Mouse (Mus musculus) common myeloid progenitor, adult 5-6 weeks (primary cell): Measurements from ENCODE around the gene Calm1. TPM values are rescaled to one million over a fixed set of nuclear protein-coding genes. Genes with fewer than 3 reads are reported as not detected.
"Not testable (repeated sequence)": the region's sequence is repeated elsewhere in the genome, so short reads cannot be mapped to it uniquely, and the experiment has no call there.

Experiments used
- ATAC-seq: replicated peaks from 2 replicates; pipeline ENCODE4 v1.8.0; 2016; ENCODE audit warnings: low read depth, mild to moderate bottlenecking, moderate TSS enrichment, inconsistent platforms; ENCODE audit not compliant: poor library complexity, severe bottlenecking
- total RNA-seq: library from RNA; stranded (forward); fragments of 200-1000, 187-1606 nt; gene quantifications from 2 replicates; pipeline ENCODE4 v1.2.3, GENCODE M21; 2017

Calm1 gene
- total RNA-seq, 1 experiment from 2014 or later, result 609 TPM

DNA sequence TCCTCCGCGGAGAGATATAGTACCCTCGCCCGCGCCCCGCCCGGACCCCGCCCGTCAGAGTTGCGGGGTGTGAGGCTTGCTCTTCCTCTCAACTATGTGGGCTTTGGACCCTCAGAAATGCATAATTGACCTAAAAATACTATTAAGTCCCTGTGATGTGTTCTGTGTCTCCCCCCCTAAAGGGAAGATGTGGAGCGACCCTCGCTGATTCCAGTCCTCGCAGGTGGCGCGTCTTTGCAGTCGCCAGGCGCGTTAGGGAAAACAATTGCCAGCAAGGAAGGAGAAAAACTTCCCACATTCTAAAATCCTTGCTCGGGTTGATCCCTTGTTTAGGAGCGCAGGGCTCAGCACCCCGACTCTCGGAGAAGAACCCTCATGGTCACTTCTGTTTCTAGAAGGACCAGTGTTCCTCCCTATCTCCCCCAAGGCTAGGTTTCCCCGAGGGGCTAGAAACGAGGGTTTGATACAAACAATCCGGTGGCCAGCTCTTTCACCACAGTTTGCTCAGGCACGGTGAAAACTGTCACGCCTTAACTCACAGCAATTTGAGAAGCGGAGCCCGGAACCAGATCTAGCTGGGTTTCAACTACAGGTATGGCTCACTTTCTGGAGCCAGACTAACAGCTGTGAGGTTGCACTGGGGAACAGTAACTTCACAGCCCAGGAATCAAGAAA lies 11.3 kb upstream of the Calm1 start:
- no peak for ATAC-seq

DNA sequence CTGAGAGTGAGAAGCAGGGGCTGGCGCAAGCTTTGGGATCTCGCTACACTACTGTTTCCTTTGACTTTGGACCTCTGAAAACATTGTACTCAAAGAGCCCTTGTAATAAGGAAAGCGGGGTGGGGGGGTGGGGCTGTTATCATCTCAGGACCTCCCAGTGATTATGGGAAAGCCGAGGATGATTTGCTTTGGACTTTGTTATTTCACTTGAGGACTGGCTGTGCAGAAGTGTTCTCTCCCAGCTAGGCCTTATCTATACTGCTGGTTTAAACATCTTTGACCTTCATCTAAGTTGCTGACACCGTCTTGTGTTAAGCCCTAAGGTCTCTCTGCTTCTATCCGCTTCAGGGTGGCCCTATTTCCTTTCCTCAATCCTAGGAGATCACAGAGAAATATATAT lies 8.4 kb upstream of the Calm1 start:
- ATAC-seq, result no peak

DNA sequence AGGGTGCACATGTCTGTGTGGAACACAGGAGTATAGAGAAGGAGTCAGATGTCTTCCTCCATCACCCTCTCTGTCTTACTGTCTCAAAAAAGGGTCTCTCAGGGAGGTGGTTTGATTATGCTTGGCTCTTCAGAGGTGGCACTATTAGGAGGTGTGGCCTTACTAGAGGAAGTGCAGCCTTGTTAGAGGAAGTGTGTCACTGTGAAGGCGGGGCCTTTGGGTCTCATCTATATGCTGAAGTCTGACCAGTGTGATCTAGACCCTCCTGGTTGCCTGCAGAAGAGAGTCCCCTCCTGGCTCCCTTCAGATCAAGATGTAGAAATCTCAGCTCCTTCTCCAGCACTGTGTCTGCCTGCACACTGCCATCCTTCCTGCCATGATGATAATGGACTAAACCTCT lies 5.1 kb upstream of the Calm1 start:
- ATAC-seq, result peak; percentile 61

- no peak for ATAC-seq
Measured at GRCm38 (mm10) chr12:100196786-100197185, 2.4 kb upstream of the Calm1 start.

- ATAC-seq, result peak; percentile 15; the same call in 1 of the 2 replicates
Measured at GRCm38 (mm10) chr12:100199891-100200644, 833 bp downstream of the Calm1 start.

- peak; percentile 27 for ATAC-seq
Measured at GRCm38 (mm10) chr12:100200645-100201362, 1.6 kb downstream of the Calm1 start.

- ATAC-seq, result no peak
Measured at GRCm38 (mm10) chr12:100201363-100201711, 2.1 kb downstream of the Calm1 start.

- ATAC-seq, result peak; percentile 68
Measured at GRCm38 (mm10) chr12:100201838-100202237, 2.6 kb downstream of the Calm1 start.

DNA sequence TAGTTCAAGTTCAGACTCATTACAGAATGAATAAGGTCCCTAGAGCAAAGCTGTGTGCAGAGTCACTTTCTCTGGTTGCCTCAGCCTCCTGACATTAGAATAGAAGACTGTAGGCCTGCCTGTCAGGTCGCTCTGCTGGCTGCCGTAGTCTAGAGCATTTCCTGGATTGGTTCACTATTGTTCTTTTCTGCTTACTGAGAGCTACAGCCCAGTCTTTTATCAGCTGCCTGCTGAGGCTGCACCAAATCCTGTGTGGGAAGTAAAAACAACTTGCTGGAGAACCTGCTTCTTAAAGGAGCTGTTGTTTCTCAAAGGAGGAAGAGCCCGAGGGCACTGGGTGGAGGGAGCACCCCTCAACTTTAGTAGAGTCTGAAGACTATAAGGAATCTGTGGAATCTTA lies 4.5 kb downstream of the Calm1 start:
- ATAC-seq, result no peak

DNA sequence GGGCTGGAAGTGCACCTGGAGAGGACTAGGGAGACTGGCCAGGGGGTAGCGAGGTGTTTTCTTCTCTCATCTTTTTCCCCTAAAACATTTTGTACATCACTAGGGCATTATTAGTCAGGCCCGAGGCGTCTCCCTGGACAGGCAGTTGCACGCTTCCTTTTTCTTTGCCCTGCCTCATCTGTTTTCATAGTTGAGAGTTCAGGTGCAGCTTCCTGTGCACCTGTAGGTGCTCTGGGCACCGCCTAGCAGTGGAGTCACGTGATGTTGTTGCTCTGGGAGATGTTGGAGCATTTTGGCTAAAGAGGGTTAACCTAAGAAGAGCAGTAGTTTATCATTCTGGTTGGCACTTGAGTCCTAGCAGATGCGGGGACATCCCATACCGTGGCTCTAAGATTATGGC lies 5.9 kb downstream of the Calm1 start:
- no peak for ATAC-seq

GRCm38 (mm10) chr12:100206521-100206920 lies 7.3 kb downstream of the Calm1 start:
- ATAC-seq, result no peak

GRCm38 (mm10) chr12:100206926-100207325 lies 7.7 kb downstream of the Calm1 start:
- no peak for ATAC-seq

DNA sequence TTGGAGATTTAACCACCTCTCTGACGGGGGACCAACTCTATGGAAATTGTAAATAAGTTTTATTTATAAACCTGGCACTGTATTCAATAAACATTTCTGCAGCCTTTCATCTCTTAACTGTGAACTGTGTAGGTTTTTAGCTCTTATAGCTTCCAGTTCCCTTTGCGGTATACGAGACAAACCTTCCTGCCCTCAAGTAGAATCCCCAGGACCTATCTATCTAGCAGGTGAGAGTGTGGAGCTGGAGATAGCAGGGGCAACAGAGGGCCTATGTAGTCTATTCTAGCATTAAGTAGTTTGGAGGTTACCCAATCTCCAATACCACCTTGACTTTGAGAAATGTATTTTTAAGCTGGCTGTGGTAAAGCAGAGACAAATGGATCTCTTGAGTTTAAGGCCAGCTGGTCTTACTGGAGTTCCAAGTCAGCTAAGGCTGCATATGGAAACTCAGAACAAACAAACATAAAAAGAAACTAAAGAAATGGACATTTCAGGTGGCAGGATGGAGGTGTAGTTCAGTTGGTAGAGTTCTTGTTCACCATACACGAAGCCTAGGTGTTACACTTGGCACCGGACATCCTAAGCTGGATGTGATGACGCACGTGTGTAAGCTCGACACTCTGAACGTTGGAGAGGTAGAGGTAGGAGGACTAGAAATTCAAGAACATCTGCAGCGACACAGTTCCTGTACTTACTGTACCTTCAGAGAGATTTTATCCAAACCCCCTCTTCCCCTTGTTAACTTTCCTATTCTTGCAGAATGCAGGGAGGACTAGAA lies 10.7 kb downstream of the Calm1 start:
- ATAC-seq, result no peak; the same call in 1 of the 2 replicates

- ATAC-seq, result peak; percentile 85
Measured at GRCm38 (mm10) chr12:100210973-100211372, 11.7 kb downstream of the Calm1 start.

- ATAC-seq, result 0 out of 2 replicates have a peak, but pooled peaks have one; percentile 13
Measured at GRCm38 (mm10) chr12:100211453-100212185, 12.4 kb downstream of the Calm1 start.

- ATAC-seq, result peak; percentile 48
Measured at GRCm38 (mm10) chr12:100212397-100212796, 13.2 kb downstream of the Calm1 start.

DNA sequence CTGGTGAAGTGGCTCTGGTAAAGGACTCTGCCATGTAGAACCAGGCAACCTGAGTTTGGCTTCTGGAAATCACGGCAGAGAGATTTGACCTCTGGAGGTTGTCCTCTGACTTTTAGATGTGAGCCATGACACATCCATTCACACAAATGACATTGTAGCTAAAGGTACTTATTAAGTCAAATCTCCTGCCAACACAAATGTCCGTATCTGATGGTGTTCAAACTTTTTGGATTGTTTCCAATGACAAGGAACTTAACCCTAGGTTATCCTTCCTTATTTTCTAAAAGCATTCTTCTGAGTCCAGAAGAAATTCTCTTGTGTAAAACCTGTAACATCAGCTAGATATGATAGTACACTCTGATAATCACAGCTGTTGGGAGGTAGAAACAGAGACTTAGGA lies 13.9 kb downstream of the Calm1 start:
- ATAC-seq, result no peak

- ATAC-seq, result no peak
Measured at GRCm38 (mm10) chr12:100214156-100214555, 14.9 kb downstream of the Calm1 start.

- no peak for ATAC-seq
Measured at GRCm38 (mm10) chr12:100214738-100215137, 15.5 kb downstream of the Calm1 start.

DNA sequence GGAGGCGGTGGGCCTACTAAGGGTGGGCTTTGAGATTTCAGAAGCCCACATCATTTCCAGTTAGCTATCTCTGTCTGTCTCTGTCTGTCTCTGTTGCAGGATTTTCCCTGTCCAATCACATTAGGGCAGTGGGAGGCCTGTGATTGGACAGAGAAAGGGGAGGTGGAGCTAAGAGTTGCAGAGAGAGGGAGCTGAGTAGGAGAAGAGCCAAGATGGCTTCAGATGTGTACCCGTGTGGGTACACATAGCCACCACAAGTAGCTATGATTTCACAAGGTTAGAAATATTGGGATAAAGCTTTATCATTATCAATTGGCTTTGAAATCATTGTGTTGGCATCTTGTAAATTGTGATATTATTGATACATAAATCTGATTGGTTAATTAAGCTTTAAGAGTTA lies 17.9 kb downstream of the Calm1 start:
- ATAC-seq, result not testable (repeated sequence)
